Mouse (Mus musculus) neural tube, embryonic 14.5 days (tissue): ENCODE measurements around the gene Btbd11. TPM values are rescaled to one million over a fixed set of nuclear protein-coding genes. Genes with fewer than 3 reads are reported as not detected.

ENCODE experiments used
- ATAC-seq: fragments of 200-750 bp; cut with Nextera tagmentation; 2 replicates; pipeline ENCODE4 v1.8.0; 2017; ENCODE audit warnings: low read depth, mild to moderate bottlenecking, moderate TSS enrichment, moderate library complexity
- H3K27ac ChIP-seq: fragments of 300-500 bp; sonication (generic); 2 replicates; pipeline ENCODE4 v1.5.1; 2014; ENCODE audit warnings: low read depth, mild to moderate bottlenecking, control low read depth, low read length, moderate library complexity, mixed read lengths
- H3K27me3 ChIP-seq: fragments of 300-500 bp; sonication (generic); 2 replicates; pipeline ENCODE4 v1.6.1; 2014; ENCODE audit warnings: low read length; ENCODE audit not compliant: control insufficient read depth, insufficient read depth
- H3K36me3 ChIP-seq: fragments of 300-500 bp; sonication (generic); 2 replicates; pipeline ENCODE4 v1.6.1; 2014; ENCODE audit warnings: low read length, mixed read lengths; ENCODE audit not compliant: control insufficient read depth, insufficient read depth
- H3K4me1 ChIP-seq: fragments of 300-500 bp; sonication (generic); 2 replicates; pipeline ENCODE4 v1.6.1; 2014; ENCODE audit warnings: low read length; ENCODE audit not compliant: control insufficient read depth, insufficient read depth
- H3K4me2 ChIP-seq: fragments of 300-500 bp; sonication (generic); 2 replicates; pipeline ENCODE4 v1.6.1; 2014; ENCODE audit warnings: mild to moderate bottlenecking, low read depth, low read length, control low read depth
- H3K4me3 ChIP-seq: fragments of 300-500 bp; sonication (generic); 2 replicates; pipeline ENCODE4 v1.5.1; 2014; ENCODE audit warnings: low read depth, low read length, control low read depth, mixed read lengths
- H3K9ac ChIP-seq: fragments of 300-500 bp; sonication (generic); replicated peaks from 2 replicates; pipeline ENCODE4 v1.6.1; 2014; ENCODE audit warnings: low read depth, mild to moderate bottlenecking, control low read depth, low read length, mixed read lengths
- H3K9me3 ChIP-seq: fragments of 300-500 bp; sonication (generic); 2 replicates; pipeline ENCODE4 v1.6.1; 2016; ENCODE audit warnings: low read length; ENCODE audit not compliant: control insufficient read depth
- WGBS: fragments of 180-500 bp; shearing (Covaris S2); extraction: QIAGEN DNeasy Blood & Tissue Kit; methylation state at CpG from one replicate; pipeline ENCODE4 v1.1.7; 2014; 5-methylcytosine and 5-hydroxymethylcytosine counted together
- polyA plus RNA-seq: library from polyadenylated mRNA; unstranded; fragments of >200 nt; fragmentation: Nextera tagmentation; extraction: Ambion mirVana; gene quantifications from 2 replicates; pipeline ENCODE4 v1.2.1, GENCODE M21; 2014

Gene Btbd11
- polyA plus RNA-seq, 1 experiment from 2014 or later, result 32.1 TPM

GRCm38 (mm10) chr10:85572571-85572970 lies 186.0 kb downstream of the Btbd11 start:
- WGBS, result 91% methylated on average over 7 of the region's 7 CpGs
- no peaks in the 10 kb centered on the region for H3K27me3 ChIP-seq
- H3K9ac ChIP-seq, result no peak overlapping the region
- H3K4me3 ChIP-seq, result no peak overlapping the region
- no peak overlapping the region for H3K4me2 ChIP-seq
- no peak overlapping the region for H3K27ac ChIP-seq
- no peaks in the 10 kb centered on the region for H3K36me3 ChIP-seq
- no peak for ATAC-seq
- no peaks in the 10 kb centered on the region for H3K4me1 ChIP-seq
- H3K9me3 ChIP-seq, result no peaks in the 10 kb centered on the region

- Histone ChIP-seq H3K9me3 (no peaks in the 10 kb centered on the region), H3K4me1 (no peaks in the 10 kb centered on the region), H3K4me3 (no peak overlapping the region), H3K4me2 (no peak overlapping the region), H3K9ac (no peak overlapping the region), H3K27me3 (no peaks in the 10 kb centered on the region), H3K36me3 (no peaks in the 10 kb centered on the region), H3K27ac (no peak overlapping the region)
- ATAC-seq, result no peak
- 91% methylated on average over 6 of the region's 6 CpGs for WGBS
Measured at GRCm38 (mm10) chr10:85577891-85578420, 191.3 kb downstream of the Btbd11 start.

GRCm38 (mm10) chr10:85578571-85579465 lies 192.2 kb downstream of the Btbd11 start:
- H3K27ac ChIP-seq, result no peak overlapping the region
- no peak overlapping the region for H3K4me3 ChIP-seq
- H3K4me2 ChIP-seq, result no peak overlapping the region
- no peaks in the 10 kb centered on the region for H3K27me3 ChIP-seq
- H3K36me3 ChIP-seq, result no peaks in the 10 kb centered on the region
- no peaks in the 10 kb centered on the region for H3K9me3 ChIP-seq
- no peaks in the 10 kb centered on the region for H3K4me1 ChIP-seq
- no peak overlapping the region for H3K9ac ChIP-seq
- WGBS, result 85% methylated on average over 13 of the region's 13 CpGs
- ATAC-seq, result no peak

- Histone ChIP-seq H3K4me1 (no peaks in the 10 kb centered on the region), H3K36me3 (no peaks in the 10 kb centered on the region), H3K27me3 (no peaks in the 10 kb centered on the region), H3K9me3 (no peaks in the 10 kb centered on the region), H3K9ac (no peak overlapping the region), H3K4me2 (no peak overlapping the region), H3K4me3 (no peak overlapping the region), H3K27ac (no peak overlapping the region)
- ATAC-seq, result no peak
- WGBS, result 88% methylated on average over 3 of the region's 3 CpGs
Measured at GRCm38 (mm10) chr10:85587758-85588157, 201.1 kb downstream of the Btbd11 start.

- Histone ChIP-seq H3K27ac (no peak overlapping the region), H3K27me3 (no peaks in the 10 kb centered on the region), H3K4me1 (no peaks in the 10 kb centered on the region), H3K4me3 (no peak overlapping the region), H3K36me3 (no peaks in the 10 kb centered on the region), H3K4me2 (no peak overlapping the region), H3K9me3 (no peaks in the 10 kb centered on the region), H3K9ac (no peak overlapping the region)
- ATAC-seq, result no peak
- WGBS, result 86% methylated on average over 2 of the region's 2 CpGs
Measured at GRCm38 (mm10) chr10:85590043-85590442, 203.4 kb downstream of the Btbd11 start.

GRCm38 (mm10) chr10:85591296-85591695 lies 204.7 kb downstream of the Btbd11 start:
- Histone ChIP-seq H3K27ac (no peak overlapping the region), H3K27me3 (no peaks in the 10 kb centered on the region), H3K9ac (no peak overlapping the region), H3K9me3 (no peaks in the 10 kb centered on the region), H3K4me3 (no peak overlapping the region), H3K4me1 (no peaks in the 10 kb centered on the region), H3K36me3 (no peaks in the 10 kb centered on the region), H3K4me2 (no peak overlapping the region)
- WGBS, result 93% methylated on average over 2 of the region's 2 CpGs
- ATAC-seq, result no peak

GRCm38 (mm10) chr10:85591986-85592385 lies 205.4 kb downstream of the Btbd11 start:
- H3K9ac ChIP-seq, result no peak overlapping the region
- H3K4me1 ChIP-seq, result no peaks in the 10 kb centered on the region
- ATAC-seq, result peak; percentile 76
- H3K27ac ChIP-seq, result no peak overlapping the region
- H3K27me3 ChIP-seq, result no peaks in the 10 kb centered on the region
- H3K4me3 ChIP-seq, result no peak overlapping the region
- no peak overlapping the region for H3K4me2 ChIP-seq
- WGBS, result 36% methylated on average over 6 of the region's 6 CpGs
- H3K36me3 ChIP-seq, result no peaks in the 10 kb centered on the region
- no peaks in the 10 kb centered on the region for H3K9me3 ChIP-seq

GRCm38 (mm10) chr10:85596301-85596700 lies 209.7 kb downstream of the Btbd11 start:
- H3K27me3 ChIP-seq, result no peaks in the 10 kb centered on the region
- H3K9me3 ChIP-seq, result no peaks in the 10 kb centered on the region
- no peak overlapping the region for H3K4me2 ChIP-seq
- H3K36me3 ChIP-seq, result no peaks in the 10 kb centered on the region
- no peak overlapping the region for H3K4me3 ChIP-seq
- H3K27ac ChIP-seq, result no peak overlapping the region
- H3K4me1 ChIP-seq, result no peaks in the 10 kb centered on the region
- ATAC-seq, result no peak
- no peak overlapping the region for H3K9ac ChIP-seq
- WGBS, result 93% methylated on average over 5 of the region's 5 CpGs

GRCm38 (mm10) chr10:85598093-85598599 lies 211.5 kb downstream of the Btbd11 start:
- Histone ChIP-seq H3K27ac (peak overlapping the region; percentile 69), H3K4me3 (peak overlapping the region; percentile 47), H3K4me2 (peak overlapping the region; percentile 69), H3K4me1 (no peaks in the 10 kb centered on the region), H3K36me3 (no peaks in the 10 kb centered on the region), H3K9ac (peak overlapping the region; percentile 61), H3K9me3 (no peaks in the 10 kb centered on the region), H3K27me3 (no peaks in the 10 kb centered on the region)
- peak; percentile 49 for ATAC-seq
- WGBS, result 42% methylated on average over 9 of the region's 9 CpGs
